Mouse (Mus musculus): ENCODE data around the gene Rap1gap2. TPM values are rescaled to one million over a fixed set of nuclear protein-coding genes. Genes with fewer than 3 reads are reported as not detected.

Gene Rap1gap2
- polyA plus RNA-seq, 1 experiment from 2014 or later: 2.1 TPM

- Histone ChIP-seq H3K4me2 (no peak overlapping the region), H3K36me3 (ENCODE audit: control insufficient read depth, insufficient read depth, low read length) (no peaks in the 10 kb centered on the region), H3K9ac (ENCODE audit: low read depth, low read length) (no peak overlapping the region), H3K4me1 (replicated peaks; ENCODE audit: control insufficient read depth, insufficient read depth, low read length) (no peaks in the 10 kb centered on the region; the same call in 1 of the 2 replicates), H3K4me3 (ENCODE audit: low read depth, low read length) (no peak overlapping the region), H3K27ac (ENCODE audit: low read depth, low read length) (no peak overlapping the region), H3K27me3 (replicated peaks; ENCODE audit: control insufficient read depth, insufficient read depth, low read length) (peaks cover 61% of the 10 kb centered on the region), H3K9me3 (ENCODE audit: control insufficient read depth, low read length) (no peaks in the 10 kb centered on the region)
- WGBS: 62% methylated on average over 4 of the region's 4 CpGs
- DNase-seq (ENCODE audit: low spot score) (no peak), ATAC-seq (replicated peaks; ENCODE audit: low FRiP score) (no peak)
Measured at GRCm38 (mm10) chr11:74613428-74613827, 2.7 kb upstream of the Rap1gap2 start.

- Histone ChIP-seq H3K9ac (ENCODE audit: low read depth, low read length) (no peak overlapping the region), H3K9me3 (ENCODE audit: control insufficient read depth, low read length) (no peaks in the 10 kb centered on the region), H3K4me2 (peak overlapping the region; percentile 69), H3K36me3 (ENCODE audit: control insufficient read depth, insufficient read depth, low read length) (no peaks in the 10 kb centered on the region), H3K4me3 (ENCODE audit: low read depth, low read length) (no peak overlapping the region), H3K27me3 (replicated peaks; ENCODE audit: control insufficient read depth, insufficient read depth, low read length) (peaks cover 54% of the 10 kb centered on the region), H3K4me1 (replicated peaks; ENCODE audit: control insufficient read depth, insufficient read depth, low read length) (no peaks in the 10 kb centered on the region; the same call in 1 of the 2 replicates), H3K27ac (ENCODE audit: low read depth, low read length) (no peak overlapping the region)
- ATAC-seq (replicated peaks; ENCODE audit: low FRiP score) (no peak), DNase-seq (ENCODE audit: low spot score) (no peak)
- 20% methylated on average over 7 of the region's 7 CpGs for WGBS
Measured at GRCm38 (mm10) chr11:74611437-74611836, 722 bp upstream of the Rap1gap2 start.

GRCm38 (mm10) chr11:74610068-74610467 lies 647 bp downstream of the Rap1gap2 start:
- H3K27me3 ChIP-seq (replicated peaks; ENCODE audit: control insufficient read depth, insufficient read depth, low read length): peaks cover 45% of the 10 kb centered on the region
- H3K9me3 ChIP-seq (ENCODE audit: control insufficient read depth, low read length): no peaks in the 10 kb centered on the region
- H3K27ac ChIP-seq (ENCODE audit: low read depth, low read length): no peak overlapping the region
- H3K9ac ChIP-seq (ENCODE audit: low read depth, low read length): no peak overlapping the region
- DNase-seq (ENCODE audit: low spot score): no peak
- H3K36me3 ChIP-seq (ENCODE audit: control insufficient read depth, insufficient read depth, low read length): no peaks in the 10 kb centered on the region
- WGBS: 34% methylated on average over 5 of the region's 5 CpGs
- ATAC-seq (replicated peaks; ENCODE audit: low FRiP score): no peak
- H3K4me3 ChIP-seq (ENCODE audit: low read depth, low read length): peak overlapping the region; percentile 44; the same call in 1 of the 2 replicates
- H3K4me2 ChIP-seq: peak overlapping the region; percentile 69
- no peaks in the 10 kb centered on the region; the same call in 1 of the 2 replicates for H3K4me1 ChIP-seq (replicated peaks; ENCODE audit: control insufficient read depth, insufficient read depth, low read length)

DNA sequence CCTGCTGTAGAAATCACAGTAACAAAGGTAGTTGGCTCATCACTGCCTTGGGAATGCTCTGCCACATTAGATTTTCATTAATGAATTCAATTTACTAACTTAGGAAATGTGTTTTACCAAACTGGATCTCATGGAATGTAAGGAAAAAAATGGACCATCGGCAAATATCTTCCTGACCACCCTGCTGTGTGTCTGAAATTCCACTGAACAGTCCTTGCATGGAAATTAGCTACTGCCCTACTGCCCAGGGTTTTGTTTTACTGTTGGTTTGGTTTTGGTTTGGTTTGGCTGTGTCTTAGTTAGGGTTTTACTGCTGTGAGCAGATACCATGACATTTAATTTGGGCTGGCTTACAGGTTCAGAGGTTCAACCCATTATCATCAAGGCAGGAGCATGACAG lies 8.4 kb downstream of the Rap1gap2 start:
- H3K27ac ChIP-seq (ENCODE audit: low read depth, low read length): no peak overlapping the region
- no peak overlapping the region for H3K4me3 ChIP-seq (ENCODE audit: low read depth, low read length)
- no peak for DNase-seq (ENCODE audit: low spot score)
- H3K36me3 ChIP-seq (ENCODE audit: control insufficient read depth, insufficient read depth, low read length): no peaks in the 10 kb centered on the region
- WGBS: 84% methylated on average over 1 of the region's 1 CpGs
- H3K9me3 ChIP-seq (ENCODE audit: control insufficient read depth, low read length): no peaks in the 10 kb centered on the region
- no peak for ATAC-seq (replicated peaks; ENCODE audit: low FRiP score)
- no peaks in the 10 kb centered on the region for H3K4me1 ChIP-seq (replicated peaks; ENCODE audit: control insufficient read depth, insufficient read depth, low read length)
- no peak overlapping the region for H3K9ac ChIP-seq (ENCODE audit: low read depth, low read length)
- peaks cover 2% of the 10 kb centered on the region; the same call in 1 of the 2 replicates for H3K27me3 ChIP-seq (replicated peaks; ENCODE audit: control insufficient read depth, insufficient read depth, low read length)
- no peak overlapping the region for H3K4me2 ChIP-seq

DNA sequence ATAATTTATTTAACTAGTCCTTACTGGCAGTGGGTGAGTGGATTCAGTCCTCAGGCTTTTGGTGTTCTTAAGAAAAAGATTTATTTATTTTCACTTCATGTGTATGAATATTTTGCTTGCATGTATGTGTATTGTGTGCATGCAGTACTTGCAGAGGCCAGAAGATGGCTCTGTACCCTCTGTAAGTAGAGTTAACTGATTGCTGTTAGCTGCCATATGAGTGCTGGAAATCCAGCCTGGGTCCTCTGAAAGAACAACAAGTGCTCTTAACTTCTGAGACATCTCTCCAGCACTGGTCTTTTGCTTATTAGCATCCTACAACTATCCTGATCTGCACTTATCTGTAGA lies 12.8 kb downstream of the Rap1gap2 start:
- H3K27me3 ChIP-seq (replicated peaks; ENCODE audit: control insufficient read depth, insufficient read depth, low read length): peaks cover 5% of the 10 kb centered on the region; the same call in 1 of the 2 replicates
- no peaks in the 10 kb centered on the region for H3K9me3 ChIP-seq (ENCODE audit: control insufficient read depth, low read length)
- no peaks in the 10 kb centered on the region for H3K36me3 ChIP-seq (ENCODE audit: control insufficient read depth, insufficient read depth, low read length)
- no peaks in the 10 kb centered on the region for H3K4me1 ChIP-seq (replicated peaks; ENCODE audit: control insufficient read depth, insufficient read depth, low read length)
- DNase-seq (ENCODE audit: low spot score) (no peak), ATAC-seq (replicated peaks; ENCODE audit: low FRiP score) (no peak)
- H3K4me3 ChIP-seq (ENCODE audit: low read depth, low read length): no peak overlapping the region
- no peak overlapping the region for H3K9ac ChIP-seq (ENCODE audit: low read depth, low read length)
- no peak overlapping the region for H3K4me2 ChIP-seq
- no peak overlapping the region for H3K27ac ChIP-seq (ENCODE audit: low read depth, low read length)

DNA sequence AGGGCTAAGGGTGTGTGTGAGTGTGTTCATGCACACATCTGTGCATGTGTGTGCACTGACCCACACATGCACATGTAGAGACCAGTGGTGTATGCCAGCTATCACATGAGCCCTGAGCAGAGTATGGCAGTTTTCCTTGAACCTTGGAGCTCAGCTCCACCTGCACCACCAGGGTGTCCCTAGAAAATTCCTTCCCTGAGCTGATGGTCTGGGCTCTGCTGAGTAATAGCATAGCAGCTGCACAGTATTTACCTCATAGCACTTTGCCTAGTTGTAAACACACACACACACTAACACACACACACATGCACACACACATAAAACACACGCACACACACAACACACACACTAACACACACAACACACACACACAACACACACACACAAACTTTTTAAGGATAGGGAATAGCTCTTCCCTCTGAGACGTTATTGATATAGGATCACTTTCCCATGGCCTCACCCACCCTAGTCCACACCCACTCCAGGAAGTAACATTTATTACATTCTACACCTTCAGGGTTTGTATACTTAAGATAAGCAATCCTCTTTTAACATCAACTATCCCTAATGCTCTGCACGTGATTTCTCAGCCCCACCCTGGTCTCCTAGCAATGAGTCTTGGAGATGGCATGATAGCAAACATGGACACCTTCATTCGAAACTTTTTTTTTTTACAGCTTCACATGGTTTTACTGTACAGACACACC lies 13.3 kb downstream of the Rap1gap2 start:
- Histone ChIP-seq H3K4me3 (ENCODE audit: low read depth, low read length) (no peak overlapping the region), H3K36me3 (ENCODE audit: control insufficient read depth, insufficient read depth, low read length) (no peaks in the 10 kb centered on the region), H3K9me3 (ENCODE audit: control insufficient read depth, low read length) (no peaks in the 10 kb centered on the region), H3K9ac (ENCODE audit: low read depth, low read length) (no peak overlapping the region), H3K27ac (ENCODE audit: low read depth, low read length) (no peak overlapping the region), H3K4me1 (replicated peaks; ENCODE audit: control insufficient read depth, insufficient read depth, low read length) (no peaks in the 10 kb centered on the region), H3K4me2 (no peak overlapping the region), H3K27me3 (replicated peaks; ENCODE audit: control insufficient read depth, insufficient read depth, low read length) (peaks cover 6% of the 10 kb centered on the region)
- 64% methylated on average over 4 of the region's 4 CpGs for WGBS
- DNase-seq (ENCODE audit: low spot score): no peak
- ATAC-seq (replicated peaks; ENCODE audit: low FRiP score): no peak

DNA sequence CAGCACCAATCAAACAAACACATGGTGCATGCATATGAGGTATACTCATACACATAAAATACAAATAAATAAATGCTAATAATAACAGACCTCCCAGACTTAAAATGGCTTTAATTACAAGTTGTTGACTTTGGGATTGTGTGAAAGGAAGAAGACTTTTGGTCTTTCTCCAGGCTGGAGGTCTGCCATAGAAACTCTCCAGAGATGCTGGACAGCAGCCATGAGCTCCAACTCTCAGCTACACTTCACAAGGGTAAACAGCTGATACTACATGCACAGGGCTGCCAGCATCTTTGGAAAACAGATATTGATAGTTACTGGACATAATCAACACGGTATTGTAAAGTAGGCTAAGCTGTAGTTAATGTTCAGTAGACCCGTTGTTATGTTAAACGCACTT lies 18.5 kb downstream of the Rap1gap2 start:
- Histone ChIP-seq H3K36me3 (ENCODE audit: control insufficient read depth, insufficient read depth, low read length) (no peaks in the 10 kb centered on the region), H3K4me2 (no peak overlapping the region), H3K4me3 (ENCODE audit: low read depth, low read length) (no peak overlapping the region), H3K9ac (ENCODE audit: low read depth, low read length) (no peak overlapping the region), H3K27me3 (replicated peaks; ENCODE audit: control insufficient read depth, insufficient read depth, low read length) (peaks cover 53% of the 10 kb centered on the region), H3K27ac (ENCODE audit: low read depth, low read length) (no peak overlapping the region), H3K4me1 (replicated peaks; ENCODE audit: control insufficient read depth, insufficient read depth, low read length) (no peaks in the 10 kb centered on the region), H3K9me3 (ENCODE audit: control insufficient read depth, low read length) (no peaks in the 10 kb centered on the region)
- DNase-seq (ENCODE audit: low spot score): no peak
- ATAC-seq (replicated peaks; ENCODE audit: low FRiP score): no peak
- 74% methylated on average over 3 of the region's 3 CpGs for WGBS

- H3K36me3 ChIP-seq (ENCODE audit: control insufficient read depth, insufficient read depth, low read length): no peaks in the 10 kb centered on the region
- ATAC-seq (replicated peaks; ENCODE audit: low FRiP score) (no peak), DNase-seq (ENCODE audit: low spot score) (no peak)
- H3K4me3 ChIP-seq (ENCODE audit: low read depth, low read length): no peak overlapping the region
- no peak overlapping the region for H3K9ac ChIP-seq (ENCODE audit: low read depth, low read length)
- H3K4me2 ChIP-seq: no peak overlapping the region
- H3K27me3 ChIP-seq (replicated peaks; ENCODE audit: control insufficient read depth, insufficient read depth, low read length): peaks cover 62% of the 10 kb centered on the region
- no peaks in the 10 kb centered on the region for H3K9me3 ChIP-seq (ENCODE audit: control insufficient read depth, low read length)
- WGBS: 35% methylated on average over 13 of the region's 13 CpGs
- no peaks in the 10 kb centered on the region for H3K4me1 ChIP-seq (replicated peaks; ENCODE audit: control insufficient read depth, insufficient read depth, low read length)
- no peak overlapping the region for H3K27ac ChIP-seq (ENCODE audit: low read depth, low read length)
Measured at GRCm38 (mm10) chr11:74590691-74591090, 20.0 kb downstream of the Rap1gap2 start.

- H3K4me3 ChIP-seq (ENCODE audit: low read depth, low read length): peak overlapping the region; percentile 42
- 3% methylated on average over 25 of the region's 25 CpGs for WGBS
- DNase-seq (ENCODE audit: low spot score): no peak
Measured at GRCm38 (mm10) chr11:74590239-74590596, 20.5 kb downstream of the Rap1gap2 start.

More at GRCm38 (mm10) chr11:74590239-74590596, 20.5 kb downstream of the Rap1gap2 start:
- no peak overlapping the region for H3K9ac ChIP-seq (ENCODE audit: low read depth, low read length)
- H3K27ac ChIP-seq (ENCODE audit: low read depth, low read length): no peak overlapping the region
- H3K27me3 ChIP-seq (replicated peaks; ENCODE audit: control insufficient read depth, insufficient read depth, low read length): peaks cover 67% of the 10 kb centered on the region
- H3K4me2 ChIP-seq: peak overlapping the region; percentile 64
- no peak for ATAC-seq (replicated peaks; ENCODE audit: low FRiP score)
- no peaks in the 10 kb centered on the region for H3K4me1 ChIP-seq (replicated peaks; ENCODE audit: control insufficient read depth, insufficient read depth, low read length)
- H3K36me3 ChIP-seq (ENCODE audit: control insufficient read depth, insufficient read depth, low read length): no peaks in the 10 kb centered on the region
- H3K9me3 ChIP-seq (ENCODE audit: control insufficient read depth, low read length): no peaks in the 10 kb centered on the region

Measured in liver, embryonic 11.5 days (tissue).